Mouse (Mus musculus) c-Kit-positive CD71-negative TER-119-negative erythroid progenitor cells, embryonic 14.5 days (primary cell): ENCODE measurements around the gene Plaa.
"Not testable (repeated sequence)": the region's sequence is repeated elsewhere in the genome, so short reads cannot be mapped to it uniquely, and the experiment has no call there.

Experiments
- DNase-seq: peaks from one replicate; pipeline ENCODE4 v3.0.0-alpha.2; 2013; ENCODE audit warnings: low read depth

The Plaa gene

GRCm38 (mm10) chr4:94603031-94603629 lies at the start of gene Plaa:
Gene Plaa, minus strand, starts transcription at chr4:94603244.
- peak; percentile 82 for DNase-seq

- DNase-seq = not testable (repeated sequence)
These were observed 47.6 kb upstream of the Plaa start for GRCm38 (mm10) chr4:94650426-94651175.

- no peak for DNase-seq
These were observed 46.9 kb upstream of the Plaa start, which contains the start of gene Lrrc19 for GRCm38 (mm10) chr4:94649920-94650319. Gene Lrrc19, minus strand, starts transcription at chr4:94650144.

GRCm38 (mm10) chr4:94643141-94643540 lies 40.1 kb upstream of the Plaa start:
- DNase-seq = no peak

GRCm38 (mm10) chr4:94620077-94620476 lies 17.0 kb upstream of the Plaa start:
- DNase-seq = no peak

- no peak for DNase-seq
These were observed 11.6 kb upstream of the Plaa start for GRCm38 (mm10) chr4:94614627-94615006.

GRCm38 (mm10) chr4:94613972-94614626 lies 11.1 kb upstream of the Plaa start, which contains the start of gene Ift74:
Gene Ift74, plus strand, starts transcription at chr4:94614491.
- peak; percentile 90 for DNase-seq

- no peak for DNase-seq
These were observed 7.3 kb upstream of the Plaa start for GRCm38 (mm10) chr4:94610339-94610738.

GRCm38 (mm10) chr4:94605591-94605990 lies 2.5 kb upstream of the Plaa start:
- DNase-seq = no peak

- DNase-seq = no peak
These were observed 1.5 kb upstream of the Plaa start for GRCm38 (mm10) chr4:94604452-94605019.

- no peak for DNase-seq
These were observed 481 bp downstream of the Plaa start for GRCm38 (mm10) chr4:94602496-94603030.

- no peak for DNase-seq
These were observed 1.6 kb downstream of the Plaa start for GRCm38 (mm10) chr4:94601395-94601794.

GRCm38 (mm10) chr4:94592709-94593108 lies 10.3 kb downstream of the Plaa start:
- DNase-seq = no peak

- no peak for DNase-seq
These were observed 11.2 kb downstream of the Plaa start for GRCm38 (mm10) chr4:94591765-94592381.

GRCm38 (mm10) chr4:94572677-94573076 lies 30.4 kb downstream of the Plaa start:
- no peak for DNase-seq

- no peak for DNase-seq
These were observed 38.7 kb downstream of the Plaa start for GRCm38 (mm10) chr4:94564297-94564696.

GRCm38 (mm10) chr4:94561954-94562648 lies 40.9 kb downstream of the Plaa start:
- DNase-seq = no peak

- DNase-seq = no peak
These were observed 42.7 kb downstream of the Plaa start for GRCm38 (mm10) chr4:94560316-94560715.

- no peak for DNase-seq
These were observed 43.8 kb downstream of the Plaa start for GRCm38 (mm10) chr4:94559266-94559665.

GRCm38 (mm10) chr4:94557145-94557544 lies 45.9 kb downstream of the Plaa start:
- DNase-seq = no peak
